Mouse (Mus musculus) limb, embryonic 14.5 days (tissue): ENCODE results near the gene Ube2d1. TPM values are rescaled to one million over a fixed set of nuclear protein-coding genes. Genes with fewer than 3 reads are reported as not detected.

Experiments
- ATAC-seq: fragments of 200-750 bp; cut with Nextera tagmentation; 2 replicates; pipeline ENCODE4 v1.8.0; 2017; ENCODE audit warnings: low read depth, moderate number of reproducible peaks, moderate TSS enrichment; ENCODE audit not compliant: low FRiP score
- DNase-seq: peaks from one replicate; pipeline ENCODE4 v3.0.0-alpha.2; 2015; ENCODE audit warnings: low spot score
- H3K27ac ChIP-seq: fragments of 300-500 bp; sonication (generic); replicated peaks from 2 replicates; pipeline ENCODE4 v1.5.1; 2014; ENCODE audit warnings: low read depth, mild to moderate bottlenecking, low read length, moderate library complexity, mixed read lengths
- H3K27me3 ChIP-seq: fragments of 300-500 bp; sonication (generic); 2 replicates; pipeline ENCODE4 v1.6.1; 2014; ENCODE audit warnings: low read length, mixed read lengths; ENCODE audit not compliant: control insufficient read depth, insufficient read depth
- H3K36me3 ChIP-seq: fragments of 300-500 bp; sonication (generic); 2 replicates; pipeline ENCODE4 v1.6.1; 2014; ENCODE audit warnings: mild to moderate bottlenecking, low read length, moderate library complexity, mixed read lengths; ENCODE audit not compliant: control insufficient read depth, insufficient read depth
- H3K4me1 ChIP-seq: fragments of 300-500 bp; sonication (generic); 2 replicates; pipeline ENCODE4 v1.6.1; 2014; ENCODE audit warnings: antibody characterized with exemption, low read length, mixed read lengths; ENCODE audit not compliant: control insufficient read depth, insufficient read depth
- H3K4me2 ChIP-seq: fragments of 300-500 bp; sonication (generic); replicated peaks from 2 replicates; pipeline ENCODE4 v1.6.1; 2014; ENCODE audit warnings: low read depth, mild to moderate bottlenecking, low read length, moderate library complexity; ENCODE audit not compliant: severe bottlenecking
- H3K4me3 ChIP-seq: fragments of 300-500 bp; sonication (generic); replicated peaks from 2 replicates; pipeline ENCODE4 v1.5.1; 2014; ENCODE audit warnings: low read length
- H3K9ac ChIP-seq: fragments of 300-500 bp; sonication (generic); 2 replicates; pipeline ENCODE4 v1.6.1; 2014; ENCODE audit warnings: mild to moderate bottlenecking, low read depth, low read length, moderate library complexity; ENCODE audit not compliant: severe bottlenecking
- H3K9me3 ChIP-seq: fragments of 300-500 bp; sonication (generic); 2 replicates; pipeline ENCODE4 v1.6.1; 2016; ENCODE audit warnings: low read length; ENCODE audit not compliant: control insufficient read depth
- POLR2A ChIP-seq: fragments of 200-500 bp; IDR thresholded peaks from 2 replicates; pipeline ENCODE4 v1.8.0; 2012; ENCODE audit warnings: inconsistent platforms, mild to moderate bottlenecking, moderate library complexity, borderline replicate concordance; ENCODE audit not compliant: insufficient read depth, insufficient read length; ENCODE audit errors: extremely low read depth
- WGBS: fragments of 180-500 bp; shearing (Covaris S2); extraction: QIAGEN DNeasy Blood & Tissue Kit; methylation state at CpG from one replicate; pipeline ENCODE4 v1.1.7; 2014; 5-methylcytosine and 5-hydroxymethylcytosine counted together
- polyA plus RNA-seq, 2 experiments: library from polyadenylated mRNA; depleted of rRNA in 1 of 2; stranded (reverse) in 1 of 2; unstranded in 1 of 2; fragments of >200 nt; fragmentation: Nextera tagmentation in 1 of 2; extraction: Ambion mirVana in 1 of 2; gene quantifications; 2 replicates each; pipeline versions ENCODE4 v1.2.1 to v1.2.3; 2012 to 2014

The Ube2d1 gene
- polyA plus RNA-seq, 2 experiments: 76.3 to 89.5 TPM

DNA sequence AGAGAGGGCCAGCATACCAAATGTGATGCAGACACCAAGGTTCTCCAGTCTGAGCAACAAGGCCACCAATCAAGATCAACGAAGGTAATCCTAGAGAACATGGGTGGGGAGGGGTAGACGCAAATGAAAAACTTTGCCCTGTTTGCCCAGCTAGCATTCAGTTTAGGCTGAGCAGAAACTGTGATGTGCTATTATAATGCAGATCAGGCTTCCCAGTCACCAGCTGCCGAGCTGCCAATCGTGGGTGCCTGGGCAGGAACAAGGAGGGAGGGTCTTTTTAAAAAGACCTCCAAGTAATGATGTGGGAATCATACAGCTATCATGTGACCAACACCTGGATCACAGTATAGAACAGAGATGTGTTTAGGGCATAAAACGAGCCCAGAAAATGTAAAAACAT lies 62.0 kb downstream of the Ube2d1 start:
- H3K36me3 ChIP-seq: peaks cover 39% of the 10 kb centered on the region
- no peaks in the 10 kb centered on the region for H3K27me3 ChIP-seq
- H3K4me2 ChIP-seq: no peak overlapping the region
- no peak overlapping the region for H3K9ac ChIP-seq
- ATAC-seq: no peak
- no peak for TF ChIP-seq POLR2A
- no peaks in the 10 kb centered on the region for H3K4me1 ChIP-seq
- WGBS: 85% methylated on average over 5 of the region's 5 CpGs
- H3K9me3 ChIP-seq: no peaks in the 10 kb centered on the region
- no peak overlapping the region for H3K27ac ChIP-seq
- no peak overlapping the region for H3K4me3 ChIP-seq
- DNase-seq: no peak

GRCm38 (mm10) chr10:71222639-71223038 lies 62.4 kb downstream of the Ube2d1 start:
- Histone ChIP-seq H3K27ac (no peak overlapping the region), H3K9me3 (no peaks in the 10 kb centered on the region), H3K9ac (no peak overlapping the region), H3K27me3 (no peaks in the 10 kb centered on the region), H3K4me3 (no peak overlapping the region), H3K36me3 (peaks cover 37% of the 10 kb centered on the region), H3K4me2 (no peak overlapping the region), H3K4me1 (no peaks in the 10 kb centered on the region)
- no peak for ATAC-seq
- TF ChIP-seq POLR2A: no peak
- 79% methylated on average over 2 of the region's 2 CpGs for WGBS
- no peak for DNase-seq

DNA sequence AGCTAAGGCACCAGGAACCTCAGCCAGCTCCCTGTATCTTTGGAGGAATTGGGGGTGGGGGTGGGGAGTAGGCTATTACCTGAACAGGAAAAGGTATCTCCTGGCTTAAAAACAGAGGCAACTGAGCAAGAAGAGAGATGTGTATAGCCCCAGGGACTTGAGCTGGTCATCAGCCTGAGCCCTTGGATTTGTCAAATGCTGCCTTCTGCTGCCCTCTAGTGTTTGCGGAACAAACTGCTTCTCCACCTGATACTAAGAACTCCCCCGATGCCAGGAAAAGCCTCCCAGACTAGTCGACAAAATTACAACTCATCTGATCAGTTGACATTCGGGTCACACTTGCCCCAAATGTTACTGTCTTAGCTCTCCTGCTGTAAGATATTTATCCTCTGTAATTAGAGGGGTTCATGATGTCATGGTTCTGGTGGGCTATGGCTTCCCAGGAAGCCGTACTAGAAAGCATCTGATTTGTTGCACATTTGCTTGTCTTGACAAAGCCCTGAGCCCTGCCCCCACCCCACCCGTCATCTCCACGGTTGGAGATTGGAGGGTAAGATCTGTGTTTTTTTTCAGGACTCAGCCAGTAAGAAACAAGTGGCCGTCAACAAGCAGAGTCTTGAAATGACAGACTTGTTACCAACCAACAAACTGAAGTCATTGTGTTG lies 66.7 kb downstream of the Ube2d1 start:
- DNase-seq (peak; percentile 85), ATAC-seq (peak; percentile 75; the same call in 1 of the 2 replicates)
- Histone ChIP-seq H3K36me3 (peaks cover 10% of the 10 kb centered on the region), H3K9me3 (no peaks in the 10 kb centered on the region), H3K4me2 (no peak overlapping the region), H3K4me1 (no peaks in the 10 kb centered on the region), H3K27me3 (no peaks in the 10 kb centered on the region), H3K27ac (no peak overlapping the region), H3K4me3 (no peak overlapping the region), H3K9ac (no peak overlapping the region)
- 12% methylated on average over 8 of the region's 8 CpGs for WGBS
- TF ChIP-seq POLR2A: no peak

DNA sequence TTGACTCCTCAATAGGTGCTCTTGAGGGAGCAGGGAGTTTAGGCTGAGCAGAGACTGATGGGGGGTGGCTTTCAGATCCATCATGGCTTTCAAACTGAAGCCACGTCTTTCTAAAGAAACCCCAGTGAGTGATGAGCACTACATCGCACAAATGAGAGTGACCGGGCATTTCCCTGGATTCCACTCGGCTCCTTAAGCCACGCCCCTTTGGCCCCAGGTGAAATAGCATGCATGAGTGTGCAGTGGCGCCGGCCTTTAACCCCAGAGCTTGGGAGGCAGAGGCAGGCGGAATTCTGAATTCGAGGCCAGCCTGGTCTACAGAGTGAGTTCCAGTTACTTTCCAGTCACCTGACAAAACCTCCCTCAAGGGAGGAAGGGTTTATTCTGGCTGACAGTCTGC lies 69.1 kb downstream of the Ube2d1 start:
- no peak for ATAC-seq
- Histone ChIP-seq H3K9me3 (no peaks in the 10 kb centered on the region), H3K27ac (no peak overlapping the region), H3K27me3 (no peaks in the 10 kb centered on the region), H3K9ac (no peak overlapping the region), H3K4me2 (no peak overlapping the region), H3K36me3 (no peaks in the 10 kb centered on the region), H3K4me3 (no peak overlapping the region), H3K4me1 (no peaks in the 10 kb centered on the region)
- DNase-seq: no peak
- no peak for TF ChIP-seq POLR2A
- WGBS: 69% methylated on average over 9 of the region's 9 CpGs

Other genes with a start within 250 kb of the Ube2d1 start
- 38.8 and 42.2 TPM in 2 replicates for gene Bicc1, start 125.6 kb downstream of the Ube2d1 start, polyA plus RNA-seq (2012; rRNA removed)
- gene Bicc1, start 125.6 kb downstream of the Ube2d1 start, polyA plus RNA-seq (2014; fragmentation: Nextera tagmentation; extraction: Ambion mirVana): 48.2 and 50.5 TPM in 2 replicates
- 17.5 and 28.4 TPM in 2 replicates for gene Tfam, start 47.0 kb downstream of the Ube2d1 start, polyA plus RNA-seq (2012; rRNA removed)
- 58.7 and 59.4 TPM in 2 replicates for gene Tfam, start 47.0 kb downstream of the Ube2d1 start, polyA plus RNA-seq (2014; fragmentation: Nextera tagmentation; extraction: Ambion mirVana)
- 25.0 and 35.7 TPM in 2 replicates for gene Cisd1, start 59.7 kb upstream of the Ube2d1 start, polyA plus RNA-seq (2012; rRNA removed)
- gene Cisd1, start 59.7 kb upstream of the Ube2d1 start, polyA plus RNA-seq (2014; fragmentation: Nextera tagmentation; extraction: Ambion mirVana): 79.1 and 80.0 TPM in 2 replicates
- gene Ipmk, start 62.5 kb upstream of the Ube2d1 start, polyA plus RNA-seq (2012; rRNA removed): 8.6 and 8.8 TPM in 2 replicates
- 11.9 and 13.3 TPM in 2 replicates for gene Ipmk, start 62.5 kb upstream of the Ube2d1 start, polyA plus RNA-seq (2014; fragmentation: Nextera tagmentation; extraction: Ambion mirVana)